Mouse (Mus musculus) forebrain, embryonic 14.5 days (tissue): ENCODE results near the gene Kmt2b. TPM values are rescaled to one million over a fixed set of nuclear protein-coding genes. Genes with fewer than 3 reads are reported as not detected.

Experiments
- ATAC-seq: fragments of 200-750 bp; cut with Nextera tagmentation; 2 replicates; pipeline ENCODE4 v1.8.0; 2017; ENCODE audit warnings: mild to moderate bottlenecking, moderate library complexity
- DNase-seq: peaks from one replicate; pipeline ENCODE4 v3.0.0-alpha.2; 2015; ENCODE audit warnings: low spot score
- H3K27ac ChIP-seq: fragments of 300-500 bp; sonication (generic); 2 replicates; pipeline ENCODE4 v1.5.1; 2014; ENCODE audit warnings: low read depth, mild to moderate bottlenecking, control low read depth, low read length, moderate library complexity
- H3K27me3 ChIP-seq: fragments of 300-500 bp; sonication (generic); replicated peaks from 2 replicates; pipeline ENCODE4 v1.6.1; 2014; ENCODE audit warnings: low read length, control low read depth, mixed read lengths; ENCODE audit not compliant: control insufficient read depth, insufficient read depth
- H3K36me3 ChIP-seq: fragments of 300-500 bp; sonication (generic); 2 replicates; pipeline ENCODE4 v1.6.1; 2014; ENCODE audit warnings: low read length, control low read depth; ENCODE audit not compliant: control insufficient read depth, insufficient read depth
- H3K4me1 ChIP-seq: fragments of 300-500 bp; sonication (generic); 2 replicates; pipeline ENCODE4 v1.6.1; 2014; ENCODE audit warnings: antibody characterized with exemption, low read length, control low read depth; ENCODE audit not compliant: control insufficient read depth, insufficient read depth
- H3K4me2 ChIP-seq: fragments of 300-500 bp; sonication (generic); 2 replicates; pipeline ENCODE4 v1.6.1; 2014; ENCODE audit warnings: mild to moderate bottlenecking, control low read depth, low read length
- H3K4me3 ChIP-seq: fragments of 300-500 bp; sonication (generic); 2 replicates; pipeline ENCODE4 v1.5.1; 2014; ENCODE audit warnings: low read depth, low read length, control low read depth
- H3K9ac ChIP-seq: fragments of 300-500 bp; sonication (generic); 2 replicates; pipeline ENCODE4 v1.6.1; 2014; ENCODE audit warnings: mild to moderate bottlenecking, low read length, control low read depth, moderate library complexity
- H3K9me3 ChIP-seq: fragments of 300-500 bp; sonication (generic); replicated peaks from 2 replicates; pipeline ENCODE4 v1.6.1; 2016; ENCODE audit warnings: low read length, control low read depth, mixed read lengths; ENCODE audit not compliant: control insufficient read depth
- WGBS: fragments of 180-500 bp; shearing (Covaris S2); extraction: QIAGEN DNeasy Blood & Tissue Kit; methylation state at CpG from one replicate; pipeline ENCODE4 v1.1.7; 2014; 5-methylcytosine and 5-hydroxymethylcytosine counted together
- polyA plus RNA-seq: library from polyadenylated mRNA; unstranded; fragments of >200 nt; fragmentation: Nextera tagmentation; extraction: Ambion mirVana; gene quantifications from 2 replicates; pipeline ENCODE4 v1.2.1, GENCODE M21; 2014

Kmt2b gene
- polyA plus RNA-seq: 8.7 and 9.6 TPM in 2 replicates

- Histone ChIP-seq H3K4me3 (peak within 1 kb of the TSS; percentile 98), H3K4me1 (peaks cover 7% of the 10 kb centered on the region), H3K9ac (peak within 1 kb of the TSS; percentile 97), H3K27ac (peak within 1 kb of the TSS; percentile 92), H3K36me3 (peaks cover 32% of the 10 kb centered on the region), H3K27me3 (no peaks in the 10 kb centered on the region), H3K4me2 (peak within 1 kb of the TSS; percentile 95), H3K9me3 (no peaks in the 10 kb centered on the region)
- ATAC-seq (peak; percentile 95), DNase-seq (peak; percentile 98)
- WGBS: under 1% methylated on average over 52 of the region's 68 CpGs
Measured at GRCm38 (mm10) chr7:30588676-30589434, at the start of gene Kmt2b. TSS of gene Kmt2b (minus strand) at chr7:30588726.

GRCm38 (mm10) chr7:30636395-30636794 lies 47.9 kb upstream of the Kmt2b start:
- Histone ChIP-seq H3K4me1 (no peaks in the 10 kb centered on the region), H3K4me2 (no peak overlapping the region), H3K36me3 (peaks cover 15% of the 10 kb centered on the region), H3K9me3 (no peaks in the 10 kb centered on the region), H3K9ac (no peak overlapping the region), H3K4me3 (no peak overlapping the region), H3K27me3 (peaks cover 55% of the 10 kb centered on the region), H3K27ac (no peak overlapping the region)
- ATAC-seq: no peak
- WGBS: 32% methylated on average over 11 of the region's 11 CpGs
- no peak for DNase-seq

GRCm38 (mm10) chr7:30635752-30636151 lies 47.2 kb upstream of the Kmt2b start, which contains the start of gene Etv2:
TSS of gene Etv2 (minus strand) at chr7:30635852.
- Histone ChIP-seq H3K27ac (no peak within 1 kb of the TSS), H3K4me3 (no peak within 1 kb of the TSS), H3K27me3 (peaks cover 57% of the 10 kb centered on the region), H3K9ac (no peak within 1 kb of the TSS), H3K4me2 (0 out of 2 replicates have a peak within 1 kb of the TSS, but pooled peaks have one; percentile 20), H3K9me3 (no peaks in the 10 kb centered on the region), H3K4me1 (no peaks in the 10 kb centered on the region), H3K36me3 (peaks cover 9% of the 10 kb centered on the region)
- WGBS: 4% methylated on average over 5 of the region's 5 CpGs
- ATAC-seq (no peak), DNase-seq (no peak)

GRCm38 (mm10) chr7:30634621-30635020 lies 46.1 kb upstream of the Kmt2b start:
- Histone ChIP-seq H3K36me3 (no peaks in the 10 kb centered on the region), H3K9ac (no peak overlapping the region), H3K27me3 (peaks cover 57% of the 10 kb centered on the region), H3K4me2 (0 out of 2 replicates have a peak overlapping the region, but pooled peaks have one; percentile 20), H3K27ac (no peak overlapping the region), H3K4me3 (no peak overlapping the region), H3K4me1 (no peaks in the 10 kb centered on the region), H3K9me3 (no peaks in the 10 kb centered on the region)
- WGBS: under 1% methylated on average over 20 of the region's 20 CpGs
- ATAC-seq: 0 out of 2 replicates have a peak, but pooled peaks have one; percentile 26
- DNase-seq: peak; percentile 48

GRCm38 (mm10) chr7:30633762-30634412 lies 45.4 kb upstream of the Kmt2b start:
- H3K9ac ChIP-seq: no peak overlapping the region
- H3K4me3 ChIP-seq: no peak overlapping the region
- H3K27me3 ChIP-seq: peaks cover 57% of the 10 kb centered on the region
- no peaks in the 10 kb centered on the region for H3K36me3 ChIP-seq
- H3K4me1 ChIP-seq: no peaks in the 10 kb centered on the region
- WGBS: 5% methylated on average over 27 of the region's 27 CpGs
- no peak overlapping the region for H3K27ac ChIP-seq
- ATAC-seq (no peak), DNase-seq (no peak)
- no peak overlapping the region for H3K4me2 ChIP-seq
- H3K9me3 ChIP-seq: no peaks in the 10 kb centered on the region

GRCm38 (mm10) chr7:30629013-30629412 lies 40.5 kb upstream of the Kmt2b start:
- DNase-seq: no peak
- no peak overlapping the region for H3K4me2 ChIP-seq
- no peak overlapping the region for H3K4me3 ChIP-seq
- peaks cover 29% of the 10 kb centered on the region for H3K27me3 ChIP-seq
- H3K9ac ChIP-seq: no peak overlapping the region
- peaks cover 5% of the 10 kb centered on the region for H3K4me1 ChIP-seq
- no peaks in the 10 kb centered on the region for H3K9me3 ChIP-seq
- H3K27ac ChIP-seq: no peak overlapping the region
- H3K36me3 ChIP-seq: 0 out of 2 replicates have a peak, but pooled peaks cover 4% of the 10 kb centered on the region
- no peak for ATAC-seq

- H3K9me3 ChIP-seq: no peaks in the 10 kb centered on the region
- 77% methylated on average over 5 of the region's 5 CpGs for WGBS
- peaks cover 7% of the 10 kb centered on the region; the same call in 1 of the 2 replicates for H3K27me3 ChIP-seq
- DNase-seq (no peak), ATAC-seq (peak; percentile 3; the same call in 1 of the 2 replicates)
- no peak overlapping the region for H3K4me2 ChIP-seq
- H3K9ac ChIP-seq: no peak overlapping the region
- peaks cover 5% of the 10 kb centered on the region for H3K4me1 ChIP-seq
- H3K27ac ChIP-seq: no peak overlapping the region
- peaks cover 27% of the 10 kb centered on the region for H3K36me3 ChIP-seq
- H3K4me3 ChIP-seq: no peak overlapping the region
Measured at GRCm38 (mm10) chr7:30626647-30627046, 38.1 kb upstream of the Kmt2b start.

GRCm38 (mm10) chr7:30625530-30626384 lies 37.2 kb upstream of the Kmt2b start, which contains the start of gene Cox6b1:
TSS of gene Cox6b1 (minus strand) at chr7:30626151.
- peak; percentile 96 for DNase-seq
- H3K9me3 ChIP-seq: no peaks in the 10 kb centered on the region
- peak within 1 kb of the TSS; percentile 56 for H3K4me3 ChIP-seq
- peak within 1 kb of the TSS; percentile 75 for H3K9ac ChIP-seq
- H3K4me1 ChIP-seq: peaks cover 5% of the 10 kb centered on the region
- peaks cover 33% of the 10 kb centered on the region for H3K36me3 ChIP-seq
- no peak within 1 kb of the TSS for H3K27ac ChIP-seq
- peaks cover 4% of the 10 kb centered on the region; the same call in 1 of the 2 replicates for H3K27me3 ChIP-seq
- 2% methylated on average over 44 of the region's 44 CpGs for WGBS
- peak within 1 kb of the TSS; percentile 92 for H3K4me2 ChIP-seq
- ATAC-seq: peak; percentile 96
